Mouse (Mus musculus) cerebellum, postnatal 14 days (tissue): ENCODE measurements around the gene Aass.

Experiments used
- DNase-seq, 2 experiments: peaks; one replicate each; pipeline ENCODE4 v3.0.0; 2021; ENCODE audit warnings: mixed read lengths in 2 of 2

Gene Aass

GRCm38 (mm10) chr6:23048836-23049235 is 84.0 kb downstream of the Aass start:
- no peak for DNase-seq

GRCm38 (mm10) chr6:23028251-23028650 is 104.5 kb downstream of the Aass start:
- DNase-seq, result no peak
